ENCODE assay signal across 8 mouse cellular contexts in genomic region chr2:180967010-180967763, GRCm38 (mm10). TPM values are rescaled to one million over a fixed set of nuclear protein-coding genes. Genes with fewer than 3 reads are reported as not detected.
DNase-seq lines count a peak whose midpoint lies in the region; ATAC-seq and TF ChIP-seq lines count a peak whose summit lies in the region.

Arfgap1 (plus strand) TSS chr2:180967225.

- peak within 1 kb of the TSS; percentile 74 for H3K4me2 ChIP-seq in heart, embryonic 11.5 days
- H3K4me2 ChIP-seq in kidney, embryonic 16.5 days (replicated peaks; ENCODE audit: low read depth, low read length): peak within 1 kb of the TSS; percentile 71
- H3K4me2 ChIP-seq in myocyte (ENCODE audit: low read depth): peak within 1 kb of the TSS; percentile 95

- peak; percentile 59; the same call in 1 of the 2 replicates for TF ChIP-seq POLR2A in brain, embryonic 14.5 days (IDR thresholded peaks at IDR 0.05; ENCODE audit: borderline replicate concordance, extremely low read depth, insufficient read depth, insufficient read length, poor library complexity, severe bottlenecking)
- peak; percentile 77 for TF ChIP-seq POLR2A in liver, adult 2 months (IDR thresholded peaks at IDR 0.05; ENCODE audit: extremely low read depth, insufficient read depth, low read length)
- peak; percentile 80 for TF ChIP-seq POLR2A in myocyte (IDR thresholded peaks at IDR 0.05; ENCODE audit: insufficient read length, low read depth)

- H3K36me3 ChIP-seq in erythroblast, embryonic 14.5 days (ENCODE audit: control insufficient read depth): peaks cover 34% of the 10 kb centered on the region
- H3K36me3 ChIP-seq in heart, embryonic 11.5 days (ENCODE audit: control insufficient read depth, insufficient read depth, low read length): peaks cover 11% of the 10 kb centered on the region
- H3K36me3 ChIP-seq in kidney, embryonic 16.5 days (ENCODE audit: insufficient read depth, low read length): peaks cover 21% of the 10 kb centered on the region
- H3K36me3 ChIP-seq in liver, adult 2 months (ENCODE audit: control insufficient read depth, insufficient read depth, low read length): peaks cover 10% of the 10 kb centered on the region
- H3K36me3 ChIP-seq in myocyte (ENCODE audit: control insufficient read depth, insufficient read depth): peaks cover 26% of the 10 kb centered on the region
- H3K36me3 ChIP-seq in splenic B cell, adult 2 months (ENCODE audit: control insufficient read depth, insufficient read depth, low read length, poor library complexity, severe bottlenecking): peaks cover 2% of the 10 kb centered on the region

- peaks cover 45% of the 10 kb centered on the region for H3K4me1 ChIP-seq in erythroblast, embryonic 14.5 days (ENCODE audit: control insufficient read depth)
- H3K4me1 ChIP-seq in heart, embryonic 11.5 days (ENCODE audit: control insufficient read depth, insufficient read depth, low read length): peaks cover 20% of the 10 kb centered on the region
- peaks cover 11% of the 10 kb centered on the region for H3K4me1 ChIP-seq in kidney, embryonic 16.5 days (ENCODE audit: insufficient read depth, low read length)
- peaks cover 12% of the 10 kb centered on the region for H3K4me1 ChIP-seq in liver, adult 2 months (ENCODE audit: control insufficient read depth, insufficient read depth, low read length)

- WGBS in heart, embryonic 11.5 days (ENCODE audit: insufficient replicate concordance): under 1% methylated on average over 57 of the region's 57 CpGs
- under 1% methylated on average over 57 of the region's 57 CpGs for WGBS in kidney, embryonic 16.5 days
- under 1% methylated on average over 57 of the region's 57 CpGs for WGBS in liver, adult 2 months

- H3K4me3 ChIP-seq in erythroblast, embryonic 14.5 days (replicated peaks): peak within 1 kb of the TSS; percentile 80
- peak within 1 kb of the TSS; percentile 92 for H3K4me3 ChIP-seq in heart, embryonic 11.5 days (ENCODE audit: low read depth, low read length)
- H3K4me3 ChIP-seq in kidney, embryonic 16.5 days (ENCODE audit: low read length): peak within 1 kb of the TSS; percentile 73
- H3K4me3 ChIP-seq in liver, adult 2 months (ENCODE audit: insufficient read depth, low read depth, low read length): peak within 1 kb of the TSS; percentile 91
- H3K4me3 ChIP-seq in myocyte: peak within 1 kb of the TSS; percentile 97

- peak; percentile 89 for ATAC-seq in heart, embryonic 11.5 days (replicated peaks; ENCODE audit: insufficient number of reproducible peaks, low FRiP score, low TSS enrichment)
- ATAC-seq in kidney, embryonic 16.5 days (ENCODE audit: low FRiP score, low TSS enrichment): peak; percentile 95

- H3K79me2 ChIP-seq in liver, adult 2 months (ENCODE audit: control insufficient read depth, insufficient read depth, low read length): peaks cover 5% of the 10 kb centered on the region
- H3K79me2 ChIP-seq in myocyte (ENCODE audit: control insufficient read depth, insufficient read depth): peaks cover 35% of the 10 kb centered on the region

- peak; percentile 88 for DNase-seq in B cell, adult 2 months
- DNase-seq in brain, embryonic 14.5 days (ENCODE audit: low read depth): peak; percentile 96
- peak; percentile 81 for DNase-seq in liver, adult 2 months (ENCODE audit: extremely low read depth, low read depth, low spot score)
- DNase-seq in splenic B cell, adult 2 months (ENCODE audit: low read depth, low spot score): peak; percentile 87

- H3K9ac ChIP-seq in heart, embryonic 11.5 days (ENCODE audit: low read depth, low read length): peak within 1 kb of the TSS; percentile 89
- H3K9ac ChIP-seq in kidney, embryonic 16.5 days (replicated peaks; ENCODE audit: low read length): peak within 1 kb of the TSS; percentile 94
- H3K9ac ChIP-seq in liver, adult 2 months (ENCODE audit: low read depth, low read length): peak within 1 kb of the TSS; percentile 91

- no peaks in the 10 kb centered on the region for H3K27me3 ChIP-seq in erythroblast, embryonic 14.5 days (ENCODE audit: control insufficient read depth)
- no peaks in the 10 kb centered on the region for H3K27me3 ChIP-seq in heart, embryonic 11.5 days (ENCODE audit: control insufficient read depth, insufficient read depth, low read length)
- H3K27me3 ChIP-seq in kidney, embryonic 16.5 days (ENCODE audit: insufficient read depth, low read length): no peaks in the 10 kb centered on the region
- no peaks in the 10 kb centered on the region for H3K27me3 ChIP-seq in liver, adult 2 months (ENCODE audit: control insufficient read depth, insufficient read depth, low read length)
- H3K27me3 ChIP-seq in myocyte (ENCODE audit: control insufficient read depth, insufficient read depth, insufficient read length): no peaks in the 10 kb centered on the region
- H3K27me3 ChIP-seq in splenic B cell, adult 2 months (ENCODE audit: control insufficient read depth, insufficient read depth, low read length, poor library complexity, severe bottlenecking): no peaks in the 10 kb centered on the region

- peak within 1 kb of the TSS; percentile 88 for H3ac ChIP-seq in myocyte (ENCODE audit: control insufficient read depth, insufficient read length)

- peak within 1 kb of the TSS; percentile 91 for H3K27ac ChIP-seq in heart, embryonic 11.5 days (ENCODE audit: low read depth, low read length)
- peak within 1 kb of the TSS; percentile 91 for H3K27ac ChIP-seq in kidney, embryonic 16.5 days (ENCODE audit: low read length)
- peak within 1 kb of the TSS; percentile 72 for H3K27ac ChIP-seq in liver, adult 2 months (replicated peaks; ENCODE audit: insufficient read depth, low read depth, low read length)

- no peak for TF ChIP-seq CTCF in brain, embryonic 14.5 days (IDR thresholded peaks at IDR 0.05; ENCODE audit: borderline replicate concordance, extremely low read depth, insufficient read depth, insufficient read length)
- TF ChIP-seq CTCF in liver, adult 2 months (IDR thresholded peaks at IDR 0.05; ENCODE audit: low read depth, low read length): no peak

- no peaks in the 10 kb centered on the region for H3K9me3 ChIP-seq in erythroblast, embryonic 14.5 days (ENCODE audit: control insufficient read depth, low read length)
- no peaks in the 10 kb centered on the region for H3K9me3 ChIP-seq in heart, embryonic 11.5 days (replicated peaks; ENCODE audit: control insufficient read depth, low read length)
- H3K9me3 ChIP-seq in kidney, embryonic 16.5 days (ENCODE audit: low read length): no peaks in the 10 kb centered on the region

TF ChIP-seq in myocyte, 11 proteins besides CTCF, POLR2A, EP300 and RAD21:
- no peak for TF ChIP-seq SRF (IDR thresholded peaks at IDR 0.05; ENCODE audit: control insufficient read depth, insufficient read length, low read depth)
- TF ChIP-seq MYOG (IDR thresholded peaks at IDR 0.05; ENCODE audit: control insufficient read depth in 1 of 3, insufficient read depth in 1 of 3, insufficient read length in 2 of 3, low read depth in 2 of 3): peak in 1 of 3 experiments; percentile 4
TF ChIP-seq in myocyte: peak in this region for 1.

RNA-seq across cellular contexts. Expression of gene Arfgap1, which starts in this region (rescaled TPM):
- 104 and 109 TPM in 2 replicates for polyA plus RNA-seq in brain, embryonic 14.5 days (2012; rRNA removed)
- 2.5 and 2.9 TPM in 2 replicates for polyA plus RNA-seq in erythroblast, embryonic 14.5 days (2012)
- 59.3 and 68.9 TPM in 2 replicates for polyA plus RNA-seq in heart, embryonic 11.5 days (2014; fragmentation: Nextera tagmentation; extraction: Ambion mirVana)
- polyA plus RNA-seq in kidney, embryonic 16.5 days (2015; fragmentation: Nextera tagmentation; extraction: Ambion mirVana): 110 and 114 TPM in 2 replicates
- total RNA-seq in liver, adult 2 months (2014; rRNA removed): 15.7 and 18.4 TPM in 2 replicates
- polyA plus RNA-seq in liver, adult 2 months (2012; rRNA removed): 22.7 and 29.0 TPM in 2 replicates
- 55.4 TPM for polyA plus RNA-seq in myocyte (2012; fragmentation: generic; extraction: Trizol)

Comparison
In these comparisons a context has a peak if more than half of its experiments do, and no peak if none do; other contexts are left out.
1. Peak in every context shown above with its lines: DNase-seq, ATAC-seq, H3K4me3 ChIP-seq and H3K27ac ChIP-seq.